Mouse (Mus musculus): ENCODE measurements around the gene Ube2d2b. TPM values are rescaled to one million over a fixed set of nuclear protein-coding genes. Genes with fewer than 3 reads are reported as not detected.

Gene Ube2d2b
- polyA plus RNA-seq (2016; fragmentation: Nextera tagmentation; extraction: Ambion mirVana): 0.35 and 0.43 TPM in 2 replicates

DNA sequence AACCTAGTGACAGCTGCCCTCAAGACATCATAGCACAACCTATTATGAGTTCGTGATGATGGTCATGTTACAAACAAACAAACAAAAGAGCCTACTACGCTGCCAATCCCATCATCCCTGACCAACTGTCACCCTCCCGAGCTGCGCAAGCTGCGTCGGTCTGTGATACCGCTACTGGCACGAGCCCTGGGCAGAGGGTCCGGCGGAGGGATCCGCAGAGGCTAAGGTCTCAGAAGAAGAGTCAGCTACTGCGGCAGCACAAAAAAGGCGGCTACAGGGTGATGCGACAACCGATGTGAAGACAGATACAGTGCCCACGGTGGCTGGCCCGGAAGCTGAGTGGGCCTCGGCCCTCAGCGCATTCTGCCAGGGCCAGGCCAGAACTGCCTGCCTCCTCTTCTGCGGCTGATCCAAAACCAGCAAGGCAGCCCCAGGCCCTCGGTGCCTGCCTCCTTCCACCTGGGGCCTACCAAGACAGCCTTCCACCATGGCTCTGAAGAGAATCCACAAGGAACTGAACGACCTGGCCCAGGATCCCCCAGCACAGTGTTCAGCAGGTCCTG is at the start of gene Ube2d2b:
TSS of gene Ube2d2b (plus strand) at position 102 of the 563 bp plus-strand sequence.
- WGBS: 95% methylated on average over 22 of the region's 22 CpGs
- Histone ChIP-seq H3K27ac (no peak within 1 kb of the TSS), H3K36me3 (peaks cover 11% of the 10 kb centered on the region), H3K27me3 (no peaks in the 10 kb centered on the region), H3K4me1 (no peaks in the 10 kb centered on the region), H3K4me3 (no peak within 1 kb of the TSS), H3K9me3 (peaks cover 5% of the 10 kb centered on the region; the same call in 1 of the 2 replicates), H3K9ac (no peak within 1 kb of the TSS), H3K4me2 (replicated peaks) (no peak within 1 kb of the TSS)
- ATAC-seq (ENCODE audit: insufficient number of reproducible peaks, insufficient read depth, low FRiP score, low TSS enrichment): no peak

GRCm38 (mm10) chr5:107782360-107782759 is 47.5 kb upstream of the Ube2d2b start:
- no peak for ATAC-seq (ENCODE audit: insufficient number of reproducible peaks, insufficient read depth, low FRiP score, low TSS enrichment)
- no peaks in the 10 kb centered on the region for H3K27me3 ChIP-seq
- WGBS: 90% methylated on average over 1 of the region's 1 CpGs
- no peak overlapping the region for H3K27ac ChIP-seq
- no peak overlapping the region for H3K4me3 ChIP-seq
- no peak overlapping the region for H3K4me2 ChIP-seq (replicated peaks)
- no peak overlapping the region for H3K9ac ChIP-seq
- no peaks in the 10 kb centered on the region for H3K9me3 ChIP-seq
- no peaks in the 10 kb centered on the region for H3K4me1 ChIP-seq
- peaks cover 12% of the 10 kb centered on the region; the same call in 1 of the 2 replicates for H3K36me3 ChIP-seq

DNA sequence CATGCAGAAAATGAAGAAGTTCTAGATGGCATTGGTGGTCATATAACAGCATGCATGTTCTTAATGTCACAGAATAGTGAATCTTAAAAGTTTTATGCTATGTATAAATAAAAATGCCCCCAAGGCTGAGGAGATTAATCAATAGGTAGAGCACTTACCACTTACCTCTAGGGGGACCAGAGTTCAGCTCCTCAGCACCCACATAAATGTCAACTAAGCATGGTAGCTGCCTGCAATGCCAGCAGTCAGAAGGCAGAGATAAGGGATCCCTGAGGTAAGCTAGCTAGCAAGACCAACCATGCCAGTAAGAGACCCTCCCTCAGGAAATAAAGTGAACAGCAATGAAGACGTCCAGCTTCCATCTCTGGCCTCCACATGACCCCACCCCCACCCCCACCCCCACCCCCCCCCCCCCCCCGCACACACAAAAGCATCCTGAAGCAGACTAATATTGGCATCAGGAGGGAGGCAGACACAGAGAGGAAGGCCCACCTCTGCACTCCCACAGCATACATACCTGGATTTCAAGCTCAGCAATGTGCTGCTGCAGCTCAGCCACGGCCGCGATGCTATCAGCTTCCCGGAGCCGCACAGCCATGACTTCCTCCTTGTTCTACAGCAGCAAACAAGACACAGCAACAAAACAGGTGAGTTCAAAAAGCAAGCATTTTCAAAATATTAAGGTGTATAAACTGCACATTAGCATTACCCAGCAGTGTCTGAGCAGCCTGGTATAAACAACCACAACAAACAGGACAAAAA is 42.0 kb upstream of the Ube2d2b start:
- H3K9ac ChIP-seq: no peak overlapping the region
- H3K27ac ChIP-seq: no peak overlapping the region
- ATAC-seq (ENCODE audit: insufficient number of reproducible peaks, insufficient read depth, low FRiP score, low TSS enrichment): no peak
- H3K36me3 ChIP-seq: peaks cover 18% of the 10 kb centered on the region; the same call in 1 of the 2 replicates
- no peak overlapping the region for H3K4me3 ChIP-seq
- H3K4me2 ChIP-seq (replicated peaks): no peak overlapping the region
- WGBS: 89% methylated on average over 6 of the region's 7 CpGs
- H3K27me3 ChIP-seq: no peaks in the 10 kb centered on the region
- H3K4me1 ChIP-seq: no peaks in the 10 kb centered on the region
- H3K9me3 ChIP-seq: no peaks in the 10 kb centered on the region

- H3K27ac ChIP-seq: no peak overlapping the region
- H3K9ac ChIP-seq: no peak overlapping the region
- WGBS: 75% methylated on average over 5 of the region's 5 CpGs
- ATAC-seq (ENCODE audit: insufficient number of reproducible peaks, insufficient read depth, low FRiP score, low TSS enrichment): no peak
- no peaks in the 10 kb centered on the region for H3K9me3 ChIP-seq
- H3K36me3 ChIP-seq: peaks cover 18% of the 10 kb centered on the region; the same call in 1 of the 2 replicates
- H3K4me3 ChIP-seq: no peak overlapping the region
- H3K4me2 ChIP-seq (replicated peaks): no peak overlapping the region
- no peaks in the 10 kb centered on the region; the same call in 1 of the 2 replicates for H3K4me1 ChIP-seq
- H3K27me3 ChIP-seq: no peaks in the 10 kb centered on the region
Measured at GRCm38 (mm10) chr5:107789492-107789891, 40.4 kb upstream of the Ube2d2b start.

DNA sequence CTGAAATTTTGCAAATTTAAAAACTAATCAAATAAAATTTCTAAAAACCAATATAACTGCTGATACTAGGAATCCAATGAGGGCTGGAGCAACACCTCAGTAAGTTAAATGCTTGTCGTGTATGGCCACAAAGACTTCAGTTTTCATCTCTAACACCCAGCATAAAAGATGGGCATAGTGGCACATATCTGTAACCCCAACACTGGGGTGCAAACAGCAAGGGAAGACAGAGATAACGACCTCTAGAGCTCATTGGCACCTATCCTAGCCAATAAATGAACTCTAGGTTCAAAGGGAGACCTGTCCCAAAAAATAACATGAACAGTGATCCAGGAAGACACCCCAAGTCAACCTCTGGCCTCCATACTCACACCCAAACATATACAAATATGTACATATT is 37.9 kb upstream of the Ube2d2b start:
- no peaks in the 10 kb centered on the region for H3K9me3 ChIP-seq
- H3K36me3 ChIP-seq: peaks cover 22% of the 10 kb centered on the region
- H3K4me2 ChIP-seq (replicated peaks): no peak overlapping the region
- no peak for ATAC-seq (ENCODE audit: insufficient number of reproducible peaks, insufficient read depth, low FRiP score, low TSS enrichment)
- no peak overlapping the region for H3K9ac ChIP-seq
- no peak overlapping the region for H3K4me3 ChIP-seq
- 84% methylated on average over 2 of the region's 2 CpGs for WGBS
- no peaks in the 10 kb centered on the region for H3K27me3 ChIP-seq
- H3K4me1 ChIP-seq: no peaks in the 10 kb centered on the region; the same call in 1 of the 2 replicates
- no peak overlapping the region for H3K27ac ChIP-seq

GRCm38 (mm10) chr5:107792516-107792915 is 37.4 kb upstream of the Ube2d2b start:
- 92% methylated on average over 3 of the region's 3 CpGs for WGBS
- Histone ChIP-seq H3K4me2 (replicated peaks) (no peak overlapping the region), H3K27ac (no peak overlapping the region), H3K9me3 (no peaks in the 10 kb centered on the region), H3K9ac (no peak overlapping the region), H3K4me1 (no peaks in the 10 kb centered on the region; the same call in 1 of the 2 replicates), H3K36me3 (peaks cover 20% of the 10 kb centered on the region), H3K4me3 (no peak overlapping the region), H3K27me3 (no peaks in the 10 kb centered on the region)
- no peak for ATAC-seq (ENCODE audit: insufficient number of reproducible peaks, insufficient read depth, low FRiP score, low TSS enrichment)

GRCm38 (mm10) chr5:107793258-107793657 is 36.6 kb upstream of the Ube2d2b start:
- Histone ChIP-seq H3K4me3 (no peak overlapping the region), H3K36me3 (peaks cover 15% of the 10 kb centered on the region; the same call in 1 of the 2 replicates), H3K9me3 (no peaks in the 10 kb centered on the region), H3K27ac (no peak overlapping the region), H3K4me2 (replicated peaks) (no peak overlapping the region), H3K4me1 (no peaks in the 10 kb centered on the region; the same call in 1 of the 2 replicates), H3K27me3 (no peaks in the 10 kb centered on the region), H3K9ac (no peak overlapping the region)
- ATAC-seq (ENCODE audit: insufficient number of reproducible peaks, insufficient read depth, low FRiP score, low TSS enrichment): no peak; the same call in 1 of the 2 replicates
- 23% methylated on average over 3 of the region's 3 CpGs for WGBS

- ATAC-seq (ENCODE audit: insufficient number of reproducible peaks, insufficient read depth, low FRiP score, low TSS enrichment): no peak
Measured at GRCm38 (mm10) chr5:107793927-107794326, 36.0 kb upstream of the Ube2d2b start.

DNA sequence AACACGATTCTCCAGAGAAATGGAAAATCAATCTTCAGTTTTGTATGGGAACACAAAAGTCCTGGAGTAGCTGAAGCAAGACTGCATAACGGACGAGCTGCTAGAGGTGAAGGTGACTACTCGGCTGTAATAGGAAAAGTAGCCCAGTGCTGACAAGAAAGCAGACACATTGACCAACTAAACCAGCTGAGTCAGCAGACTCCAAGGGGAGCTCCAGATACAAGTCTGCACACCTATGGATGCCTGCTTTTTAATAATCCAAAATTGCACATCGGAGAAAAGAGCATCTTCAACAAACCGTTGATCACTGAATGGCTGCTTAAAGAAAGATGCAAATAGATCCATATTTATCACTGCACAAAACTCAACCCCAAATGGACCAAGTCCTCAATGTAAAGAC is 31.6 kb upstream of the Ube2d2b start:
- ATAC-seq (ENCODE audit: insufficient number of reproducible peaks, insufficient read depth, low FRiP score, low TSS enrichment): no peak
- Histone ChIP-seq H3K36me3 (peaks cover 15% of the 10 kb centered on the region), H3K4me1 (no peaks in the 10 kb centered on the region; the same call in 1 of the 2 replicates), H3K4me2 (replicated peaks) (no peak overlapping the region), H3K9me3 (no peaks in the 10 kb centered on the region), H3K27me3 (no peaks in the 10 kb centered on the region), H3K27ac (no peak overlapping the region), H3K9ac (no peak overlapping the region), H3K4me3 (no peak overlapping the region)
- 96% methylated on average over 6 of the region's 6 CpGs for WGBS

More at GRCm38 (mm10) chr5:107793927-107794326, 36.0 kb upstream of the Ube2d2b start:
- Histone ChIP-seq H3K9ac (no peak overlapping the region), H3K4me2 (replicated peaks) (no peak overlapping the region), H3K4me1 (no peaks in the 10 kb centered on the region; the same call in 1 of the 2 replicates), H3K36me3 (peaks cover 15% of the 10 kb centered on the region; the same call in 1 of the 2 replicates), H3K9me3 (no peaks in the 10 kb centered on the region), H3K4me3 (no peak overlapping the region), H3K27ac (no peak overlapping the region), H3K27me3 (no peaks in the 10 kb centered on the region)
- WGBS: 57% methylated on average over 2 of the region's 2 CpGs

GRCm38 (mm10) chr5:107801234-107801633 is 28.7 kb upstream of the Ube2d2b start:
- Histone ChIP-seq H3K4me1 (no peaks in the 10 kb centered on the region), H3K4me3 (no peak overlapping the region), H3K36me3 (peaks cover 8% of the 10 kb centered on the region), H3K27me3 (no peaks in the 10 kb centered on the region), H3K4me2 (replicated peaks) (no peak overlapping the region), H3K9ac (no peak overlapping the region), H3K9me3 (no peaks in the 10 kb centered on the region), H3K27ac (no peak overlapping the region)
- whole genome bisulfite sequencing: 91% methylated on average over 2 of the region's 2 CpGs
- no peak for ATAC-seq (ENCODE audit: insufficient number of reproducible peaks, insufficient read depth, low FRiP score, low TSS enrichment)

DNA sequence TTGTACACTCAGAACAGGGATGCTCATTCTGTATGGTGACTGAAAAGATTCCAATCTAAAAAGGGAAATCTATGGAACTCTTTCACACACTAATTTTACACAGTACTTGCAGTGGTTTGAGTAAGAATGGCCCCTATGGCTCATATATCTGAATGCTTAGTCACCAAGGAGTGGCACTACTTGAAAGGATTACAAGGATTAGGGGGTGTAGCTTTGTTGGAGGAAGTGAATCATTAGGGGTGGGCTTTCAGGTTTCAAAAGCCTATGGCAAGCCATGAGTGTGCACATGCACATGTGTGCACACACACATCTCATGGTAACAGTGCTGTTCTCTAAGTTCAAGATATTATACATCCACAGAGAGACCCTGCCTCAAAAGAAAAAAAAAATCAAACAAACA is 27.3 kb upstream of the Ube2d2b start:
- Histone ChIP-seq H3K9me3 (no peaks in the 10 kb centered on the region), H3K4me3 (no peak overlapping the region), H3K27me3 (no peaks in the 10 kb centered on the region), H3K4me2 (replicated peaks) (no peak overlapping the region), H3K9ac (no peak overlapping the region), H3K4me1 (no peaks in the 10 kb centered on the region), H3K36me3 (peaks cover 3% of the 10 kb centered on the region), H3K27ac (no peak overlapping the region)
- no peak for ATAC-seq (ENCODE audit: insufficient number of reproducible peaks, insufficient read depth, low FRiP score, low TSS enrichment)

DNA sequence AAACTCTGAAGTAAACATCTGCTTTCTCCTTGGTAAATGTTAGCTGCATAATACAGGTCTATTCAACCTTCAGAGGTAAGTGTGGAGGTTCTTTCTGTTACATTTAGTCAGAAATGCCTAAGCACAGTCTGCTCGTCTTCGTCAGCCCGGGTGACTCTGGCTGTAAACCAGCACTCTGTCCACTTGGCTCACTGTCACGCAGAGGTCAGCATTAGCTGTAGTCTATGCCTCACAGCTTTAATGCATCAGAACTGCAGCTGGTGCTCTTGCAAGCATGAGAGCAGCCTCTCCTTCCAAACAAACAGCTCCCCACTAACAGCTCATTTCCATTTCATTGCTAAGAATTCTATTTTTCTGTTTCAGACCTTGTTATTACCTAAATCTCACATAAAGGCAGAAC is 22.4 kb upstream of the Ube2d2b start:
- no peak for ATAC-seq (ENCODE audit: insufficient number of reproducible peaks, insufficient read depth, low FRiP score, low TSS enrichment)
- H3K9ac ChIP-seq: no peak overlapping the region
- H3K4me1 ChIP-seq: no peaks in the 10 kb centered on the region
- 79% methylated on average over 4 of the region's 4 CpGs for WGBS
- H3K36me3 ChIP-seq: peaks cover 14% of the 10 kb centered on the region
- no peaks in the 10 kb centered on the region for H3K9me3 ChIP-seq
- no peak overlapping the region for H3K27ac ChIP-seq
- H3K27me3 ChIP-seq: no peaks in the 10 kb centered on the region
- no peak overlapping the region for H3K4me2 ChIP-seq (replicated peaks)
- H3K4me3 ChIP-seq: no peak overlapping the region
